8 mouse cellular contexts compared by ENCODE assay signal in the genomic region with DNA sequence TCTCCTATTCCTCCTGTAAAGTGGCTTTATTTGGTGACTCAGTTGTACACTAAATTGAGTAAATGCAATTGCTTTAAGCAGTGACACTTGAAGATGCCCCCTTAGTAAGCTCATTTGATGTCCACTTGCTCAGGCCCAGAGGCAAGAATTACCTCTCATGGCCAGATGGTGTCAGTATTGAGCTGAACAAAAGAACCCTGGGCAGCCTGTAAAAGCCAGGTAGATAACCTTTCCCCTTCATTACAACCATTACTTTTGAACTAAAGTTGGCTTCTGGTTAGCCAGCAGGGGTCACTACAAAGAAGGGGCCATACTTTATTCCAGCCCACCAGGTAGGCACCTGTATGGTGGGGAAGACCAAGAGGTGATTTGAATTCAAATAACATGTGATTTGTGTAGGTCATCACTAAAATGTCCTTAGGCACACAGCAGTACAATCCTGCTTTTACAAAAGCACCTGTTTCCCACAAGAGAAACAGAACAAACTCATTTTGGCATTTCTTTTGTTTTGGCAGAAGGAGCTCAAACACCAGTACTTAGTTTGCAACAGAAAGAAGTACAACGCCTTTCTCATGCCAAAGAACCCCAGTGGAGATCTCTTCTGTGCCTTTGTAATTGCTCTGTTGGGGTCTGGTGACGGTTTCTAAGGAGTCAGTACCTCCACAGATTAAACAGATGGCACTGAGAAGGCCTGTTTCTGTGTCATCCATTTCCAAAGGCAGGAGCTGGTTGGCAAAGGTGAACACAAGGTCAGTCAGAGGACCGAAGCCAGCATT.
DNase-seq lines count a peak whose midpoint lies in the region; ATAC-seq and TF ChIP-seq lines count a peak whose summit lies in the region.

No protein-coding gene starts in this region.

- no peak overlapping the region for H3K4me2 ChIP-seq in CH12.LX (ENCODE audit: insufficient read depth, low read depth, poor library complexity, severe bottlenecking)
- no peak overlapping the region for H3K4me2 ChIP-seq in liver, embryonic 13.5 days
- H3K4me2 ChIP-seq in neural tube, embryonic 12.5 days (replicated peaks), result no peak overlapping the region

- no peak for TF ChIP-seq POLR2A in CH12.LX (IDR thresholded peaks at IDR 0.05; ENCODE audit: low read depth, low read length)
- TF ChIP-seq POLR2A in cortical plate, adult 2 months (IDR thresholded peaks at IDR 0.05; ENCODE audit: extremely low read depth, insufficient read depth, low read length), result no peak
- TF ChIP-seq POLR2A in kidney, adult 2 months (IDR thresholded peaks at IDR 0.05; ENCODE audit: low read depth, low read length), result no peak

- no peak overlapping the region for H3K4me3 ChIP-seq in CH12.LX (replicated peaks in 1 of 3; ENCODE audit: low read depth in 2 of 3, low read length in 2 of 3, poor library complexity in 1 of 3)
- no peak overlapping the region for H3K4me3 ChIP-seq in cortical plate, adult 2 months (ENCODE audit: insufficient read depth, low read length)
- H3K4me3 ChIP-seq in kidney, adult 2 months (ENCODE audit: insufficient read depth, low read depth, low read length), result no peak overlapping the region
- H3K4me3 ChIP-seq in liver, embryonic 13.5 days (replicated peaks), result no peak overlapping the region
- no peak overlapping the region for H3K4me3 ChIP-seq in neural tube, embryonic 12.5 days

- no peaks in the 10 kb centered on the region for H3K79me2 ChIP-seq in CH12.LX (replicated peaks; ENCODE audit: control insufficient read depth, extremely low read depth, insufficient read depth, poor library complexity, severe bottlenecking)

- dilution Hi-C loops in CH12.LX (cut with MboI; ENCODE audit: extremely low pct_ligation_motif_present, extremely low pct_unique_long_range_greater_than_20kb, low sequenced_read_pairs), result no loop called here

- ATAC-seq in liver, embryonic 13.5 days (ENCODE audit: low read depth), result 0 out of 2 replicates have a peak, but pooled peaks have one; percentile 27
- ATAC-seq in neural tube, embryonic 12.5 days (ENCODE audit: low FRiP score, low read depth), result peak; percentile 14; the same call in 1 of the 2 replicates

- no peak overlapping the region for H3K27ac ChIP-seq in CH12.LX (ENCODE audit: insufficient read depth, low read depth)
- H3K27ac ChIP-seq in cortical plate, adult 2 months (ENCODE audit: insufficient read depth, low read length), result 0 out of 2 replicates have a peak overlapping the region, but pooled peaks have one; percentile 8
- no peak overlapping the region for H3K27ac ChIP-seq in kidney, adult 2 months (ENCODE audit: insufficient read depth, low read depth, low read length)
- no peak overlapping the region for H3K27ac ChIP-seq in liver, embryonic 13.5 days
- H3K27ac ChIP-seq in neural tube, embryonic 12.5 days, result no peak overlapping the region

- in situ Hi-C loops in CH12.LX (cut with MboI; ENCODE audit: low pct_ligation_motif_present, low pct_unique_long_range_greater_than_20kb, low sequenced_read_pairs), result no loop called here

- no peaks in the 10 kb centered on the region for H3K9me3 ChIP-seq in CH12.LX (replicated peaks; ENCODE audit: low read length)
- H3K9me3 ChIP-seq in liver, embryonic 13.5 days (replicated peaks), result no peaks in the 10 kb centered on the region
- H3K9me3 ChIP-seq in neural tube, embryonic 12.5 days, result no peaks in the 10 kb centered on the region

- no peak for TF ChIP-seq EP300 in CH12.LX (IDR thresholded peaks at IDR 0.05; ENCODE audit: low read length)

- WGBS in kidney, adult 2 months, result 85% methylated on average over 3 of the region's 3 CpGs
- 75% methylated on average over 3 of the region's 3 CpGs for WGBS in liver, embryonic 13.5 days (ENCODE audit: insufficient replicate concordance)
- WGBS in neural tube, embryonic 12.5 days, result 32% methylated on average over 3 of the region's 3 CpGs

- no peaks in the 10 kb centered on the region for H3K27me3 ChIP-seq in CH12.LX (replicated peaks)
- H3K27me3 ChIP-seq in kidney, adult 2 months (replicated peaks; ENCODE audit: control insufficient read depth, insufficient read depth, low read length), result no peaks in the 10 kb centered on the region
- no peaks in the 10 kb centered on the region for H3K27me3 ChIP-seq in liver, embryonic 13.5 days
- no peaks in the 10 kb centered on the region for H3K27me3 ChIP-seq in neural tube, embryonic 12.5 days (replicated peaks)

- peak; percentile 81 to 84 for TF ChIP-seq CTCF in CH12.LX (conservative IDR thresholded peaks at IDR 0.05 in 1 of 2, IDR thresholded peaks at IDR 0.05 in 1 of 2; ENCODE audit: low read depth in 2 of 2, low read length in 2 of 2)
- TF ChIP-seq CTCF in cortical plate, adult 2 months (IDR thresholded peaks at IDR 0.05; ENCODE audit: extremely low read depth, insufficient read depth, low read length), result peak; percentile 76
- TF ChIP-seq CTCF in kidney, adult 2 months (conservative IDR thresholded peaks at IDR 0.05; ENCODE audit: insufficient read depth, insufficient read length, low read depth, low read length), result peak; percentile 69

- H3K4me1 ChIP-seq in CH12.LX (ENCODE audit: control insufficient read depth in 1 of 2, insufficient read depth in 2 of 2), result peaks cover 0 to 17% of the 10 kb centered on the region in 2 experiments; a peak in 1 of 4 replicates
- no peaks in the 10 kb centered on the region for H3K4me1 ChIP-seq in cortical plate, adult 2 months (ENCODE audit: control insufficient read depth, insufficient read depth, low read length)
- H3K4me1 ChIP-seq in kidney, adult 2 months (ENCODE audit: control insufficient read depth, insufficient read depth, low read length), result no peaks in the 10 kb centered on the region
- H3K4me1 ChIP-seq in liver, embryonic 13.5 days (replicated peaks), result no peaks in the 10 kb centered on the region
- no peaks in the 10 kb centered on the region for H3K4me1 ChIP-seq in neural tube, embryonic 12.5 days

- peak; percentile 88 for TF ChIP-seq RAD21 in CH12.LX (IDR thresholded peaks at IDR 0.05; ENCODE audit: low read depth, low read length)

- H3K9ac ChIP-seq in CH12.LX (ENCODE audit: insufficient read depth, low read depth), result no peak overlapping the region
- no peak overlapping the region for H3K9ac ChIP-seq in liver, embryonic 13.5 days
- no peak overlapping the region for H3K9ac ChIP-seq in neural tube, embryonic 12.5 days

- H3K36me3 ChIP-seq in CH12.LX (replicated peaks in 1 of 2; ENCODE audit: control insufficient read depth in 1 of 2, insufficient read depth in 1 of 2, low read length in 1 of 2), result peaks cover 7 to 29% of the 10 kb centered on the region in 2 experiments
- H3K36me3 ChIP-seq in kidney, adult 2 months (ENCODE audit: control insufficient read depth, insufficient read depth, low read length), result peaks cover 6% of the 10 kb centered on the region
- peaks cover 26% of the 10 kb centered on the region for H3K36me3 ChIP-seq in liver, embryonic 13.5 days
- peaks cover 55% of the 10 kb centered on the region for H3K36me3 ChIP-seq in neural tube, embryonic 12.5 days

- DNase-seq in CH12.LX (ENCODE audit: extremely low read depth) (peak; percentile 66), adipocyte (ENCODE audit: low spot score) (peak; percentile 59)
- peak; percentile 63 for DNase-seq in heart, adult 8-10 months (ENCODE audit: low spot score)
- DNase-seq in kidney, adult 2 months, result peak; percentile 75
- DNase-seq in liver, embryonic 13.5 days, result peak; percentile 18
- DNase-seq in urinary bladder, postnatal 36 days (ENCODE audit: low spot score in 2 of 2), result peak; percentile 40 to 51

TF ChIP-seq in CH12.LX, 34 proteins besides CTCF, POLR2A, EP300 and RAD21:
- TF ChIP-seq CHD1 (IDR thresholded peaks at IDR 0.05; ENCODE audit: low read depth, low read length), result no peak
- no peak for TF ChIP-seq MAX (IDR thresholded peaks at IDR 0.05; ENCODE audit: low read length)
- no peak for TF ChIP-seq GABPA (IDR thresholded peaks at IDR 0.05; ENCODE audit: insufficient replicate concordance, low read depth, low read length)
- TF ChIP-seq UBTF (IDR thresholded peaks at IDR 0.05; ENCODE audit: low read depth, low read length), result no peak
- TF ChIP-seq SIN3A (IDR thresholded peaks at IDR 0.05; ENCODE audit: low read length), result no peak
- TF ChIP-seq CHD2 (IDR thresholded peaks at IDR 0.05; ENCODE audit: low read length), result no peak
- TF ChIP-seq MXI1 (IDR thresholded peaks at IDR 0.05; ENCODE audit: low read depth, low read length), result no peak

Comparison
In these comparisons a context has a peak if more than half of its experiments do, and no peak if none do; other contexts are left out.
1. DNase-seq: peak in every context shown above with its lines; median percentile 75 in kidney, adult 2 months; 66 in CH12.LX; 63 in heart, adult 8-10 months; 59 in adipocyte; 46 in urinary bladder, postnatal 36 days; 18 in liver, embryonic 13.5 days.